Mouse (Mus musculus) cerebellum, adult 11-12 months (tissue): ENCODE measurements around the gene Klhl29.

Experiments
- DNase-seq: peaks from one replicate; pipeline ENCODE4 v3.0.0; 2022

The Klhl29 gene

GRCm38 (mm10) chr12:5375616-5376461, at the start of gene Klhl29:
Klhl29 (minus strand) TSS chr12:5375682.
- DNase-seq, result peak; percentile 88

- no peak for DNase-seq
These were observed 49.8 kb upstream of the Klhl29 start for GRCm38 (mm10) chr12:5425276-5425675.

GRCm38 (mm10) chr12:5415806-5416205, 40.3 kb upstream of the Klhl29 start:
- DNase-seq, result no peak

GRCm38 (mm10) chr12:5413976-5414375, 38.5 kb upstream of the Klhl29 start:
- no peak for DNase-seq

GRCm38 (mm10) chr12:5411761-5412537, 36.5 kb upstream of the Klhl29 start:
- DNase-seq, result peak; percentile 6

- DNase-seq, result peak; percentile 8
These were observed 35.9 kb upstream of the Klhl29 start for GRCm38 (mm10) chr12:5411346-5411745.

GRCm38 (mm10) chr12:5410391-5411115, 35.1 kb upstream of the Klhl29 start:
- DNase-seq, result peak; percentile 74

- no peak for DNase-seq
These were observed 31.7 kb upstream of the Klhl29 start for GRCm38 (mm10) chr12:5407175-5407574.

- DNase-seq, result no peak
These were observed 21.9 kb upstream of the Klhl29 start for GRCm38 (mm10) chr12:5397423-5397822.

GRCm38 (mm10) chr12:5395188-5395587, 19.7 kb upstream of the Klhl29 start:
- no peak for DNase-seq

GRCm38 (mm10) chr12:5387112-5387511, 11.6 kb upstream of the Klhl29 start:
- DNase-seq, result no peak

- no peak for DNase-seq
These were observed 11.2 kb upstream of the Klhl29 start for GRCm38 (mm10) chr12:5386688-5387087.

GRCm38 (mm10) chr12:5381694-5382093, 6.2 kb upstream of the Klhl29 start:
- DNase-seq, result no peak

- peak; percentile 67 for DNase-seq
These were observed 532 bp downstream of the Klhl29 start for GRCm38 (mm10) chr12:5374684-5375615.

- peak; percentile 60 for DNase-seq
These were observed 1.2 kb downstream of the Klhl29 start for GRCm38 (mm10) chr12:5374196-5374683.

GRCm38 (mm10) chr12:5373641-5374195, 1.8 kb downstream of the Klhl29 start:
- no peak for DNase-seq

- DNase-seq, result no peak
These were observed 6.1 kb downstream of the Klhl29 start for GRCm38 (mm10) chr12:5369396-5369795.

GRCm38 (mm10) chr12:5364836-5365235, 10.6 kb downstream of the Klhl29 start:
- DNase-seq, result no peak

- DNase-seq, result no peak
These were observed 11.4 kb downstream of the Klhl29 start for GRCm38 (mm10) chr12:5363961-5364634.

GRCm38 (mm10) chr12:5359065-5359464, 16.4 kb downstream of the Klhl29 start:
- no peak for DNase-seq

GRCm38 (mm10) chr12:5358497-5358896, 17.0 kb downstream of the Klhl29 start:
- no peak for DNase-seq
